Mouse (Mus musculus) brain, embryonic 14.5 days (tissue): ENCODE measurements around the gene Tdgf1. TPM values are rescaled to one million over a fixed set of nuclear protein-coding genes. Genes with fewer than 3 reads are reported as not detected.
A peak's percentile ranks its signal among the peaks of the same experiment; 100 is the strongest.

ENCODE experiments used
- DNase-seq: peaks from one replicate; pipeline ENCODE4 v3.0.0-alpha.2; 2011; ENCODE audit warnings: low read depth
- CTCF ChIP-seq: fragments of 200-500 bp; IDR thresholded peaks from 2 replicates; pipeline ENCODE4 v1.5.1; 2012; ENCODE audit warnings: inconsistent platforms, mild to moderate bottlenecking, moderate library complexity, borderline replicate concordance; ENCODE audit not compliant: insufficient read depth, insufficient read length; ENCODE audit errors: extremely low read depth
- POLR2A ChIP-seq: fragments of 200-500 bp; IDR thresholded peaks from 2 replicates; pipeline ENCODE4 v1.6.1; 2012; ENCODE audit warnings: mild to moderate bottlenecking, inconsistent platforms, borderline replicate concordance; ENCODE audit not compliant: poor library complexity, insufficient read depth, insufficient read length, severe bottlenecking; ENCODE audit errors: extremely low read depth
- polyA plus RNA-seq: library from polyadenylated mRNA; depleted of rRNA; stranded (reverse); fragments of >200 nt; gene quantifications from 2 replicates; pipeline ENCODE4 v1.2.3, GENCODE M21; 2012

Tdgf1 gene
- polyA plus RNA-seq, 1 experiment, result not detected

- no peak for TF ChIP-seq CTCF
- TF ChIP-seq POLR2A, result no peak
- no peak for DNase-seq
Measured at GRCm38 (mm10) chr9:110952931-110953549, 7.1 kb upstream of the Tdgf1 start.

- TF ChIP-seq POLR2A (no peak), CTCF (no peak)
- peak; percentile 29 for DNase-seq
Measured at GRCm38 (mm10) chr9:110952398-110952797, 6.4 kb upstream of the Tdgf1 start.

- DNase-seq, result no peak
- TF ChIP-seq POLR2A (no peak), CTCF (no peak)
Measured at GRCm38 (mm10) chr9:110951866-110952265, 5.9 kb upstream of the Tdgf1 start.

- no peak for DNase-seq
- TF ChIP-seq CTCF, result no peak
- no peak for TF ChIP-seq POLR2A
Measured at GRCm38 (mm10) chr9:110951397-110951796, 5.4 kb upstream of the Tdgf1 start, which contains the start of gene Lrrc2. Gene Lrrc2 (plus strand): TSS chr9:110951545.

- DNase-seq, result no peak
- TF ChIP-seq POLR2A (no peak), CTCF (no peak)
Measured at GRCm38 (mm10) chr9:110950109-110950508, 4.2 kb upstream of the Tdgf1 start.

- DNase-seq, result no peak
- no peak for TF ChIP-seq CTCF
- TF ChIP-seq POLR2A, result no peak
Measured at GRCm38 (mm10) chr9:110948813-110949310, 2.9 kb upstream of the Tdgf1 start.

GRCm38 (mm10) chr9:110947900-110948299 is 1.9 kb upstream of the Tdgf1 start:
- TF ChIP-seq POLR2A (no peak), CTCF (no peak)

GRCm38 (mm10) chr9:110947261-110947661 is 1.3 kb upstream of the Tdgf1 start:
- TF ChIP-seq POLR2A (no peak), CTCF (no peak)
- peak; percentile 31 for DNase-seq

More at GRCm38 (mm10) chr9:110947900-110948299, 1.9 kb upstream of the Tdgf1 start:
- no peak for DNase-seq

- peak; percentile 23 for DNase-seq
- TF ChIP-seq CTCF (no peak), POLR2A (no peak)
Measured at GRCm38 (mm10) chr9:110946548-110947044, 638 bp upstream of the Tdgf1 start.

GRCm38 (mm10) chr9:110945343-110945742 is 615 bp downstream of the Tdgf1 start:
- DNase-seq, result no peak
- no peak for TF ChIP-seq POLR2A
- no peak for TF ChIP-seq CTCF

GRCm38 (mm10) chr9:110944265-110944664 is 1.7 kb downstream of the Tdgf1 start:
- DNase-seq, result peak; percentile 34
- TF ChIP-seq CTCF (peak; percentile 53; the same call in 1 of the 2 replicates), POLR2A (no peak)
